Mouse (Mus musculus) neural tube, embryonic 11.5 days (tissue): ENCODE measurements around the gene Ino80. TPM values are rescaled to one million over a fixed set of nuclear protein-coding genes. Genes with fewer than 3 reads are reported as not detected.

Experiments
- ATAC-seq: fragments of 200-750 bp; cut with Nextera tagmentation; 2 replicates; pipeline ENCODE4 v1.8.0; 2017; ENCODE audit warnings: moderate number of reproducible peaks, mild to moderate bottlenecking, moderate TSS enrichment, moderate library complexity; ENCODE audit not compliant: insufficient read depth, low FRiP score, low TSS enrichment
- DNase-seq: peaks from one replicate; pipeline ENCODE4 v3.0.0-alpha.2; 2015; ENCODE audit warnings: low spot score
- H3K27ac ChIP-seq: fragments of 300-500 bp; sonication (generic); 2 replicates; pipeline ENCODE4 v1.5.1; 2014; ENCODE audit warnings: low read depth, mild to moderate bottlenecking, low read length
- H3K27me3 ChIP-seq: fragments of 300-500 bp; sonication (generic); 2 replicates; pipeline ENCODE4 v1.6.1; 2014; ENCODE audit warnings: mild to moderate bottlenecking, low read length, mixed read lengths; ENCODE audit not compliant: control insufficient read depth, insufficient read depth
- H3K36me3 ChIP-seq: fragments of 300-500 bp; sonication (generic); 2 replicates; pipeline ENCODE4 v1.6.1; 2014; ENCODE audit warnings: mild to moderate bottlenecking, low read length, moderate library complexity, mixed read lengths; ENCODE audit not compliant: control insufficient read depth, insufficient read depth
- H3K4me1 ChIP-seq: fragments of 300-500 bp; sonication (generic); 2 replicates; pipeline ENCODE4 v1.6.1; 2014; ENCODE audit warnings: low read length, mixed read lengths; ENCODE audit not compliant: control insufficient read depth, insufficient read depth
- H3K4me2 ChIP-seq: fragments of 300-500 bp; sonication (generic); 2 replicates; pipeline ENCODE4 v1.6.1; 2014; ENCODE audit warnings: low read depth, mild to moderate bottlenecking, moderate library complexity
- H3K4me3 ChIP-seq: fragments of 300-500 bp; sonication (generic); 2 replicates; pipeline ENCODE4 v1.5.1; 2014; ENCODE audit warnings: low read depth, low read length
- H3K9ac ChIP-seq: fragments of 300-500 bp; sonication (generic); 2 replicates; pipeline ENCODE4 v1.6.1; 2014; ENCODE audit warnings: mild to moderate bottlenecking, low read length
- H3K9me3 ChIP-seq: fragments of 300-500 bp; sonication (generic); 2 replicates; pipeline ENCODE4 v1.6.1; 2016; ENCODE audit warnings: low read length; ENCODE audit not compliant: control insufficient read depth
- WGBS: fragments of 180-500 bp; shearing (Covaris S2); extraction: QIAGEN DNeasy Blood & Tissue Kit; methylation state at CpG from one replicate; pipeline ENCODE4 v1.1.7; 2014; 5-methylcytosine and 5-hydroxymethylcytosine counted together
- polyA plus RNA-seq: library from polyadenylated mRNA; unstranded; fragments of >200 nt; fragmentation: Nextera tagmentation; extraction: Ambion mirVana; gene quantifications from 2 replicates; pipeline ENCODE4 v1.2.1, GENCODE M21; 2014

The Ino80 gene
- polyA plus RNA-seq, 1 experiment from 2014 or later: 4.5 TPM

GRCm38 (mm10) chr2:119327102-119327480 is 150.4 kb downstream of the Ino80 start:
- DNase-seq (peak; percentile 33), ATAC-seq (no peak)
- Histone ChIP-seq H3K4me2 (peak overlapping the region; percentile 60), H3K27ac (no peak overlapping the region), H3K9ac (no peak overlapping the region), H3K36me3 (no peaks in the 10 kb centered on the region), H3K9me3 (no peaks in the 10 kb centered on the region), H3K27me3 (peaks cover 94% of the 10 kb centered on the region), H3K4me3 (peak overlapping the region; percentile 34), H3K4me1 (peaks cover 13% of the 10 kb centered on the region)
- under 1% methylated on average over 30 of the region's 30 CpGs for WGBS

GRCm38 (mm10) chr2:119326161-119327101 is 151.1 kb downstream of the Ino80 start:
- WGBS: under 1% methylated on average over 56 of the region's 61 CpGs
- DNase-seq (peak; percentile 32), ATAC-seq (no peak)
- Histone ChIP-seq H3K9me3 (no peaks in the 10 kb centered on the region), H3K36me3 (no peaks in the 10 kb centered on the region), H3K4me1 (peaks cover 19% of the 10 kb centered on the region), H3K9ac (peak overlapping the region; percentile 37; the same call in 1 of the 2 replicates), H3K4me2 (peak overlapping the region; percentile 60), H3K27me3 (peaks cover 97% of the 10 kb centered on the region), H3K27ac (no peak overlapping the region), H3K4me3 (peak overlapping the region; percentile 34)

GRCm38 (mm10) chr2:119325568-119326143 is 151.8 kb downstream of the Ino80 start, which contains the start of gene Dll4:
Dll4 (plus strand) TSS chr2:119325784.
- H3K27ac ChIP-seq: no peak within 1 kb of the TSS
- peak; percentile 62 for DNase-seq
- no peaks in the 10 kb centered on the region for H3K36me3 ChIP-seq
- no peaks in the 10 kb centered on the region for H3K9me3 ChIP-seq
- peak within 1 kb of the TSS; percentile 60 for H3K4me2 ChIP-seq
- H3K4me3 ChIP-seq: peak within 1 kb of the TSS; percentile 34
- ATAC-seq: no peak; the same call in 1 of the 2 replicates
- peaks cover 97% of the 10 kb centered on the region for H3K27me3 ChIP-seq
- 1% methylated on average over 33 of the region's 33 CpGs for WGBS
- peaks cover 23% of the 10 kb centered on the region for H3K4me1 ChIP-seq
- H3K9ac ChIP-seq: peak within 1 kb of the TSS; percentile 37; the same call in 1 of the 2 replicates

- WGBS: 1% methylated on average over 32 of the region's 32 CpGs
- ATAC-seq: no peak
- peak overlapping the region; percentile 12; the same call in 1 of the 2 replicates for H3K4me3 ChIP-seq
- H3K36me3 ChIP-seq: no peaks in the 10 kb centered on the region
- DNase-seq: peak; percentile 31
- H3K4me1 ChIP-seq: peaks cover 23% of the 10 kb centered on the region
- H3K9ac ChIP-seq: no peak overlapping the region
- no peak overlapping the region for H3K27ac ChIP-seq
- H3K9me3 ChIP-seq: no peaks in the 10 kb centered on the region
- peaks cover 96% of the 10 kb centered on the region for H3K27me3 ChIP-seq
- peak overlapping the region; percentile 60 for H3K4me2 ChIP-seq
Measured at GRCm38 (mm10) chr2:119324576-119325318, 152.7 kb downstream of the Ino80 start.

- Histone ChIP-seq H3K4me1 (peaks cover 23% of the 10 kb centered on the region), H3K27me3 (peaks cover 95% of the 10 kb centered on the region), H3K4me2 (peak overlapping the region; percentile 19; the same call in 1 of the 2 replicates), H3K27ac (no peak overlapping the region), H3K9ac (no peak overlapping the region), H3K36me3 (no peaks in the 10 kb centered on the region), H3K4me3 (no peak overlapping the region), H3K9me3 (no peaks in the 10 kb centered on the region)
- DNase-seq: peak; percentile 12
- 3% methylated on average over 31 of the region's 32 CpGs for WGBS
- ATAC-seq: no peak
Measured at GRCm38 (mm10) chr2:119323866-119324575, 153.5 kb downstream of the Ino80 start.

Other genes starting within 250 kb of the Ino80 start
- not detected in 2 replicates for gene Ppp1r14d, start 247.8 kb downstream of the Ino80 start, polyA plus RNA-seq
- 2.7 and 2.8 TPM in 2 replicates for gene Spint1, start 240.3 kb downstream of the Ino80 start, polyA plus RNA-seq
- gene Rhov, start 206.4 kb downstream of the Ino80 start, polyA plus RNA-seq: 2.3 and 2.4 TPM in 2 replicates
- gene Vps18, start 188.9 kb downstream of the Ino80 start, polyA plus RNA-seq: 17.4 and 17.8 TPM in 2 replicates
- 3.1 and 3.8 TPM in 2 replicates for gene Dll4, start 151.9 kb downstream of the Ino80 start, polyA plus RNA-seq
- gene Chac1, start 126.5 kb downstream of the Ino80 start, polyA plus RNA-seq: 0.95 and 1.3 TPM in 2 replicates
- 0.57 and 0.65 TPM in 2 replicates for gene Exd1, start 69.9 kb upstream of the Ino80 start, polyA plus RNA-seq
- gene Chp1, start 70.0 kb upstream of the Ino80 start, polyA plus RNA-seq: 69.4 and 72.8 TPM in 2 replicates
- gene Nusap1, start 140.6 kb upstream of the Ino80 start, polyA plus RNA-seq: 72.3 and 76.5 TPM in 2 replicates
- gene Oip5, start 140.8 kb upstream of the Ino80 start, polyA plus RNA-seq: 25.9 and 26.8 TPM in 2 replicates
- gene Ndufaf1, start 185.1 kb upstream of the Ino80 start, polyA plus RNA-seq: 38.7 and 39.8 TPM in 2 replicates
- 31.9 and 35.0 TPM in 2 replicates for gene Rtf1, start 197.4 kb upstream of the Ino80 start, polyA plus RNA-seq